Mouse (Mus musculus): ENCODE results near the gene Map3k20. TPM values are rescaled to one million over a fixed set of nuclear protein-coding genes. Genes with fewer than 3 reads are reported as not detected.

The Map3k20 gene
- polyA plus RNA-seq, 1 experiment from 2014 or later = 9.5 TPM

GRCm38 (mm10) chr2:72301194-72301916 is 15.9 kb downstream of the Map3k20 start:
- Histone ChIP-seq H3K27me3 (ENCODE audit: control insufficient read depth, insufficient read depth, low read length) (no peaks in the 10 kb centered on the region), H3K9ac (ENCODE audit: low read length) (no peak overlapping the region), H3K27ac (ENCODE audit: low read depth, low read length) (no peak overlapping the region), H3K4me1 (replicated peaks; ENCODE audit: control insufficient read depth, insufficient read depth, low read length) (no peaks in the 10 kb centered on the region), H3K4me2 (ENCODE audit: low read depth, low read length, severe bottlenecking) (no peak overlapping the region), H3K4me3 (ENCODE audit: low read depth, low read length) (no peak overlapping the region), H3K9me3 (ENCODE audit: control insufficient read depth, low read length) (no peaks in the 10 kb centered on the region; the same call in 1 of the 2 replicates), H3K36me3 (ENCODE audit: control insufficient read depth, insufficient read depth, low read length) (no peaks in the 10 kb centered on the region)
- no peak for ATAC-seq (replicated peaks; ENCODE audit: low FRiP score)
- DNase-seq (ENCODE audit: low spot score) = no peak
- WGBS = 88% methylated on average over 9 of the region's 9 CpGs

DNA sequence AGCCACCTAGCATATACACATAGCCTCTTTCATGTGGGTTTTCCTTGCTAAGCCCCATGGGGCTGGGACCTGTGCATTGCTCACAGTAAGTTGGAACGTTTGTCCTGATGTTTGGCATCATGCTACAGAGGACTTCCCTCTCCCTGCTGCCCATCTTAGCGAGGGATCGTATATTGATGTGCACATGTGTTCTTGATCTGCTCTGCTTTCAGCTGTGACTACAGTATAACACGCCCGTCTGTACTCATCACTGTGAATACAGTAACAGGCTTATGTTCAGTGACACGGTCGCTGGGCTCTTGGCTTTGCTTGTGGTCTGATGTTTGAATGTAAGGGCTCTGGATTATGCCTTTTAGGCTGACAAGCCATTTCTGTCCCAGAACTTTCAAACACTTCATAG is 20.3 kb downstream of the Map3k20 start:
- Histone ChIP-seq H3K4me3 (ENCODE audit: low read depth, low read length) (no peak overlapping the region), H3K9ac (ENCODE audit: low read length) (no peak overlapping the region), H3K4me1 (replicated peaks; ENCODE audit: control insufficient read depth, insufficient read depth, low read length) (no peaks in the 10 kb centered on the region), H3K36me3 (ENCODE audit: control insufficient read depth, insufficient read depth, low read length) (no peaks in the 10 kb centered on the region), H3K27ac (ENCODE audit: low read depth, low read length) (no peak overlapping the region), H3K27me3 (ENCODE audit: control insufficient read depth, insufficient read depth, low read length) (no peaks in the 10 kb centered on the region), H3K4me2 (ENCODE audit: low read depth, low read length, severe bottlenecking) (no peak overlapping the region), H3K9me3 (ENCODE audit: control insufficient read depth, low read length) (no peaks in the 10 kb centered on the region; the same call in 1 of the 2 replicates)
- WGBS = 95% methylated on average over 7 of the region's 7 CpGs
- no peak for ATAC-seq (replicated peaks; ENCODE audit: low FRiP score)
- DNase-seq (ENCODE audit: low spot score) = no peak

DNA sequence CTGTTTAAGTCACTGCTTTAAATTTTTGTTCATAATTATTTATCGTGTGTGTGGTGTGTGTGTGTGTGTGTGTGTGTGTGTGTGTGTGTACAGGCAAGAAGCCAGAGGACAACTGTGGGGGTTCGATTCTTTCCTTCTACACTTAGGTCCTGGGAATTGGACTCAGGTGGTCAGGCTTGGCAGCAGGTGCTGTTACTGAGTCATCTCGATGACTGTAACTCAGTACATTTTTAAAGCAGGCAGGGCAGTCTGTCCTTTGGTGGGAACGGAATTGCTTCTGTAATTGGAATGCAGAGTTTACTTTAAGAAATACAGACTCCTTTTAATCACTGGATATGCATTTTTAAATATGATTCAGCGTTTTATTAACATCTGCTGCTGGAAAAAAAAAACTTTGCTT is 22.9 kb downstream of the Map3k20 start:
- Histone ChIP-seq H3K4me2 (ENCODE audit: low read depth, low read length, severe bottlenecking) (no peak overlapping the region), H3K27ac (ENCODE audit: low read depth, low read length) (no peak overlapping the region), H3K4me3 (ENCODE audit: low read depth, low read length) (no peak overlapping the region), H3K36me3 (ENCODE audit: control insufficient read depth, insufficient read depth, low read length) (no peaks in the 10 kb centered on the region), H3K27me3 (ENCODE audit: control insufficient read depth, insufficient read depth, low read length) (no peaks in the 10 kb centered on the region), H3K9ac (ENCODE audit: low read length) (no peak overlapping the region), H3K4me1 (replicated peaks; ENCODE audit: control insufficient read depth, insufficient read depth, low read length) (no peaks in the 10 kb centered on the region), H3K9me3 (ENCODE audit: control insufficient read depth, low read length) (no peaks in the 10 kb centered on the region; the same call in 1 of the 2 replicates)
- ATAC-seq (replicated peaks; ENCODE audit: low FRiP score) (no peak), DNase-seq (ENCODE audit: low spot score) (no peak)
- 90% methylated on average over 5 of the region's 5 CpGs for WGBS

GRCm38 (mm10) chr2:72308981-72309380 is 23.5 kb downstream of the Map3k20 start:
- no peak for DNase-seq (ENCODE audit: low spot score)
- Histone ChIP-seq H3K4me2 (ENCODE audit: low read depth, low read length, severe bottlenecking) (no peak overlapping the region), H3K4me3 (ENCODE audit: low read depth, low read length) (no peak overlapping the region), H3K9ac (ENCODE audit: low read length) (no peak overlapping the region), H3K27ac (ENCODE audit: low read depth, low read length) (no peak overlapping the region), H3K36me3 (ENCODE audit: control insufficient read depth, insufficient read depth, low read length) (no peaks in the 10 kb centered on the region), H3K9me3 (ENCODE audit: control insufficient read depth, low read length) (no peaks in the 10 kb centered on the region; the same call in 1 of the 2 replicates), H3K4me1 (replicated peaks; ENCODE audit: control insufficient read depth, insufficient read depth, low read length) (no peaks in the 10 kb centered on the region), H3K27me3 (ENCODE audit: control insufficient read depth, insufficient read depth, low read length) (no peaks in the 10 kb centered on the region)
- no peak for ATAC-seq (replicated peaks; ENCODE audit: low FRiP score)
- WGBS = 82% methylated on average over 5 of the region's 5 CpGs

GRCm38 (mm10) chr2:72311486-72311885 is 26.0 kb downstream of the Map3k20 start:
- no peak for ATAC-seq (replicated peaks; ENCODE audit: low FRiP score)
- DNase-seq (ENCODE audit: low spot score) = no peak
- Histone ChIP-seq H3K4me2 (ENCODE audit: low read depth, low read length, severe bottlenecking) (no peak overlapping the region), H3K36me3 (ENCODE audit: control insufficient read depth, insufficient read depth, low read length) (no peaks in the 10 kb centered on the region), H3K4me3 (ENCODE audit: low read depth, low read length) (no peak overlapping the region), H3K27me3 (ENCODE audit: control insufficient read depth, insufficient read depth, low read length) (no peaks in the 10 kb centered on the region), H3K9ac (ENCODE audit: low read length) (no peak overlapping the region), H3K4me1 (replicated peaks; ENCODE audit: control insufficient read depth, insufficient read depth, low read length) (no peaks in the 10 kb centered on the region), H3K9me3 (ENCODE audit: control insufficient read depth, low read length) (no peaks in the 10 kb centered on the region), H3K27ac (ENCODE audit: low read depth, low read length) (no peak overlapping the region)
- WGBS = 82% methylated on average over 8 of the region's 8 CpGs

- ATAC-seq (replicated peaks; ENCODE audit: low FRiP score) = no peak
- WGBS = 87% methylated on average over 11 of the region's 11 CpGs
- no peaks in the 10 kb centered on the region for H3K27me3 ChIP-seq (ENCODE audit: control insufficient read depth, insufficient read depth, low read length)
- no peaks in the 10 kb centered on the region for H3K4me1 ChIP-seq (replicated peaks; ENCODE audit: control insufficient read depth, insufficient read depth, low read length)
- no peak overlapping the region for H3K9ac ChIP-seq (ENCODE audit: low read length)
- DNase-seq (ENCODE audit: low spot score) = no peak
- no peaks in the 10 kb centered on the region for H3K9me3 ChIP-seq (ENCODE audit: control insufficient read depth, low read length)
- H3K4me2 ChIP-seq (ENCODE audit: low read depth, low read length, severe bottlenecking) = no peak overlapping the region
- no peak overlapping the region for H3K4me3 ChIP-seq (ENCODE audit: low read depth, low read length)
- no peak overlapping the region for H3K27ac ChIP-seq (ENCODE audit: low read depth, low read length)
- no peaks in the 10 kb centered on the region for H3K36me3 ChIP-seq (ENCODE audit: control insufficient read depth, insufficient read depth, low read length)
These were observed 27.9 kb downstream of the Map3k20 start for GRCm38 (mm10) chr2:72313312-72313711.

DNA sequence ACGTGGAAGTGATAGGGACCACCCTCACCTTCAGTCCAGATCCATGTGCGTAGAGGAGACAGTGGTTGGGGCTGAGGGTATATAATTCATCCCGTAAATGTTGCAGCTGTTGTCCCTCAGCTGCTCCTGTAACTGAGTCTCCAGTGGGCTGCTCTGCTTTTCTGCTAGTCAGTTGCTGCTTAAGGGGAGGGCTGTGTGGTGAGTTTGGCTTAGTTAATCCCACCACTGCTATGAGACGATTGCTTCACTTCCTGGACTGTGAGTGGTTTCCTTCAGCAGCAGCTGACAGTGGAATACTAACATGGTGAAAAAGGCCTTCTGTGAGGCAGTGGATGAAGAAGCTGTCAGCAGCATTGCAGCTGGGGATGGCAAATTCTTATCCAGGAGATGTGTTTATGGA is 33.0 kb downstream of the Map3k20 start:
- Histone ChIP-seq H3K4me1 (replicated peaks; ENCODE audit: control insufficient read depth, insufficient read depth, low read length) (no peaks in the 10 kb centered on the region), H3K27me3 (ENCODE audit: control insufficient read depth, insufficient read depth, low read length) (no peaks in the 10 kb centered on the region), H3K4me2 (ENCODE audit: low read depth, low read length, severe bottlenecking) (no peak overlapping the region), H3K36me3 (ENCODE audit: control insufficient read depth, insufficient read depth, low read length) (no peaks in the 10 kb centered on the region), H3K4me3 (ENCODE audit: low read depth, low read length) (no peak overlapping the region), H3K9ac (ENCODE audit: low read length) (no peak overlapping the region), H3K27ac (ENCODE audit: low read depth, low read length) (no peak overlapping the region), H3K9me3 (ENCODE audit: control insufficient read depth, low read length) (no peaks in the 10 kb centered on the region)
- DNase-seq (ENCODE audit: low spot score) (no peak), ATAC-seq (replicated peaks; ENCODE audit: low FRiP score) (no peak)
- 79% methylated on average over 4 of the region's 4 CpGs for WGBS

GRCm38 (mm10) chr2:72319028-72319798 is 33.8 kb downstream of the Map3k20 start:
- 81% methylated on average over 7 of the region's 7 CpGs for WGBS
- Histone ChIP-seq H3K36me3 (ENCODE audit: control insufficient read depth, insufficient read depth, low read length) (no peaks in the 10 kb centered on the region), H3K4me3 (ENCODE audit: low read depth, low read length) (no peak overlapping the region), H3K27me3 (ENCODE audit: control insufficient read depth, insufficient read depth, low read length) (no peaks in the 10 kb centered on the region), H3K9ac (ENCODE audit: low read length) (no peak overlapping the region), H3K9me3 (ENCODE audit: control insufficient read depth, low read length) (no peaks in the 10 kb centered on the region), H3K27ac (ENCODE audit: low read depth, low read length) (no peak overlapping the region), H3K4me1 (replicated peaks; ENCODE audit: control insufficient read depth, insufficient read depth, low read length) (no peaks in the 10 kb centered on the region), H3K4me2 (ENCODE audit: low read depth, low read length, severe bottlenecking) (no peak overlapping the region)
- DNase-seq (ENCODE audit: low spot score) (no peak), ATAC-seq (replicated peaks; ENCODE audit: low FRiP score) (no peak)

All from forebrain, embryonic 11.5 days (tissue).